Mouse (Mus musculus) C2C12 (cell line): ENCODE results near the gene Igsf23. TPM values are rescaled to one million over a fixed set of nuclear protein-coding genes. Genes with fewer than 3 reads are reported as not detected.
"Not testable (repeated sequence)": the region's sequence is repeated elsewhere in the genome, so short reads cannot be mapped to it uniquely, and the experiment has no call there.

ENCODE experiments used
- H3K27me3 ChIP-seq: one replicate; pipeline ENCODE4 v1.6.1; 2011; ENCODE audit not compliant: control insufficient read depth, insufficient read depth, insufficient read length
- H3K36me3 ChIP-seq: one replicate; pipeline ENCODE4 v1.6.1; 2011; ENCODE audit not compliant: control insufficient read depth, insufficient read depth
- H3K4me3 ChIP-seq: one replicate; pipeline ENCODE4 v1.5.1; 2011; ENCODE audit warnings: mild to moderate bottlenecking, control low read depth; ENCODE audit not compliant: poor library complexity, insufficient read depth, severe bottlenecking
- H3K79me2 ChIP-seq: one replicate; pipeline ENCODE4 v1.6.1; 2011; ENCODE audit not compliant: control insufficient read depth, insufficient read depth
- H3K79me3 ChIP-seq: one replicate; pipeline ENCODE4 v1.6.1; 2011; ENCODE audit warnings: low read depth, control low read depth
- H3ac ChIP-seq: one replicate; pipeline ENCODE3; 2011; ENCODE audit warnings: low read depth; ENCODE audit not compliant: control insufficient read depth, insufficient read length
- CEBPB ChIP-seq: IDR thresholded peaks from one replicate; pipeline ENCODE4 v1.6.1; 2011; ENCODE audit warnings: low read depth, mild to moderate bottlenecking, control low read depth, moderate library complexity
- CTCF ChIP-seq: IDR thresholded peaks from one replicate; pipeline ENCODE4 v1.5.1; 2011; ENCODE audit not compliant: control insufficient read depth, insufficient read depth, insufficient read length
- FOSL1 ChIP-seq: IDR thresholded peaks from one replicate; pipeline ENCODE4 v1.8.0; 2011; ENCODE audit warnings: mild to moderate bottlenecking, low read length; ENCODE audit not compliant: poor library complexity, insufficient read depth, severe bottlenecking
- MAX ChIP-seq: IDR thresholded peaks from one replicate; pipeline ENCODE4 v1.6.1; 2011; ENCODE audit warnings: mild to moderate bottlenecking, control low read depth
- MYOD1 ChIP-seq: IDR thresholded peaks from one replicate; pipeline ENCODE4 v1.6.1; 2011; ENCODE audit warnings: low read depth; ENCODE audit not compliant: control insufficient read depth, insufficient read length
- MYOG ChIP-seq: IDR thresholded peaks from one replicate; pipeline ENCODE4 v1.6.1; 2011; ENCODE audit not compliant: control insufficient read depth, insufficient read length; ENCODE audit errors: extremely low read depth
- USF1 ChIP-seq: IDR thresholded peaks from one replicate; pipeline ENCODE4 v1.6.1; 2011; ENCODE audit warnings: low read depth, mild to moderate bottlenecking, control low read depth, moderate library complexity
- long read RNA-seq, 2 experiments: library from polyadenylated mRNA; unstranded; transcript quantifications; one replicate each; pipeline ENCODE4 v2.0.0; 2019 to 2020
- polyA plus RNA-seq: library from polyadenylated mRNA; unstranded; fragments of >200 nt; fragmentation: generic; extraction: Trizol; gene quantifications from one replicate; pipeline ENCODE4 v1.2.1, GENCODE M21; 2012; ENCODE audit warnings: missing spikeins

Gene Igsf23
- polyA plus RNA-seq: 0.06 TPM
- long read RNA-seq, experiment 1, partial matches to known transcripts: 0 of 1 reads
- long read RNA-seq, experiment 1, other reads (novel, unspliced or antisense): 1 of 1 reads
- long read RNA-seq, experiment 2: 0 reads

- no peak within 1 kb of the TSS for H3K4me3 ChIP-seq
- no peaks in the 10 kb centered on the region for H3K27me3 ChIP-seq
- TF ChIP-seq USF1 (no peak), CTCF (no peak), MYOD1 (no peak), CEBPB (no peak), FOSL1 (no peak), MYOG (no peak), MAX (no peak)
- no peaks in the 10 kb centered on the region for H3K36me3 ChIP-seq
- no peaks in the 10 kb centered on the region for H3K79me3 ChIP-seq
- H3K79me2 ChIP-seq: no peaks in the 10 kb centered on the region
- H3ac ChIP-seq: no peak within 1 kb of the TSS
Observed at GRCm38 (mm10) chr7:19950589-19950988, at the start of gene Igsf23. Igsf23 (minus strand) TSS chr7:19950756.

DNA sequence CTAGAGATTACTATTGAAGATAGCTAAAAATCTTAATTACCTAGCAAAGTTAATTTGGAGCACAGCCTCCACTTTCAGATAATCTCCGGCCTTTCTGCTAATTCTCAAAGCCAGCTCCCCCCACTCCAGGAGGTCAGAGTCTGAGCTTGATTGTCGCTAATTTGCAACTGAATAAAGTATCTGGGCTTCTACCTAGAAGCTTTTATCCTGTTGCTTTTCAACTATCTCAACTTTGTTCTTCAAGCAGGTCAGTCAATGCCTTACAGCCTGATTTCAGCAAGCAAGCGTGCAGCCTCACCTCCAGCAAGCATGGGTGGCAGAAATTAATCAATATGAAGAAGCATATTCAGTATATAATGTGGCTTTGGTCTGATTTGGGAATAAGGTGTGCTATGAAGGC is 46.2 kb upstream of the Igsf23 start:
- H3K27me3 ChIP-seq, H3K79me3 ChIP-seq, H3K79me2 ChIP-seq, H3ac ChIP-seq, H3K4me3 ChIP-seq, H3K36me3 ChIP-seq: not testable (repeated sequence)

- not testable (repeated sequence) for H3K36me3 ChIP-seq, H3K79me3 ChIP-seq, H3K4me3 ChIP-seq, H3ac ChIP-seq, H3K27me3 ChIP-seq, H3K79me2 ChIP-seq
Observed at GRCm38 (mm10) chr7:19991165-19991564, 40.6 kb upstream of the Igsf23 start, which contains the start of gene Nlrp9b. Nlrp9b (plus strand) TSS chr7:19991465.

DNA sequence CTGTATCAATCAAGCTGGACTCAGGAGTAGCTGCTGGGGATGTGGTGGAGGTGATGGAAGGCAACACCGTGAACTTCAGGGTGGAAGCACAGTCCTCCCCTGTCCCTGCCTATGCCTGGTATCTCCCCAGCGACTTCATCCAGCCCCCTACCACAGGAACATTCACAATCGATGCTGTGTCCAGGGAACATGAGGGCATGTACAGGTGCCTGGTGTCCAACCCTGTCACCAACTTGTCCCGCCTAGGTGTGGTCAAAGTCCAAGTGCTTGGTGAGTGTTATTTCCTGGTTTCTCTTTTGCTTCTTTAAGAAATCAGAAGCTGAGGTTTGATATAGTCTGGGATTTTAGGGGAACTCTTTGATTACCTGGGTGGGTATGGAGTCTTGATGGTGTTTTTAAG is 21.0 kb upstream of the Igsf23 start:
- Histone ChIP-seq H3ac (no peak overlapping the region), H3K79me2 (no peaks in the 10 kb centered on the region), H3K27me3 (no peaks in the 10 kb centered on the region), H3K79me3 (no peaks in the 10 kb centered on the region), H3K36me3 (no peaks in the 10 kb centered on the region), H3K4me3 (no peak overlapping the region)
- TF ChIP-seq FOSL1: no peak
- TF ChIP-seq MYOD1: no peak
- no peak for TF ChIP-seq MAX
- TF ChIP-seq MYOG: no peak
- no peak for TF ChIP-seq USF1
- no peak for TF ChIP-seq CEBPB
- TF ChIP-seq CTCF: no peak

- H3K4me3 ChIP-seq: no peak overlapping the region
- H3ac ChIP-seq: no peak overlapping the region
- no peak for TF ChIP-seq FOSL1
- TF ChIP-seq CTCF: no peak
- H3K36me3 ChIP-seq: no peaks in the 10 kb centered on the region
- no peaks in the 10 kb centered on the region for H3K79me2 ChIP-seq
- no peaks in the 10 kb centered on the region for H3K79me3 ChIP-seq
- H3K27me3 ChIP-seq: peaks cover 2% of the 10 kb centered on the region
Observed at GRCm38 (mm10) chr7:19970196-19970595, 19.6 kb upstream of the Igsf23 start.

GRCm38 (mm10) chr7:19969541-19970090 is 19.1 kb upstream of the Igsf23 start:
- Histone ChIP-seq H3K27me3 (peaks cover 3% of the 10 kb centered on the region), H3K4me3 (no peak overlapping the region), H3K36me3 (no peaks in the 10 kb centered on the region), H3ac (no peak overlapping the region), H3K79me2 (no peaks in the 10 kb centered on the region), H3K79me3 (no peaks in the 10 kb centered on the region)
- TF ChIP-seq MAX: no peak
- TF ChIP-seq USF1: no peak
- no peak for TF ChIP-seq CTCF
- no peak for TF ChIP-seq CEBPB
- no peak for TF ChIP-seq FOSL1
- TF ChIP-seq MYOD1: no peak
- TF ChIP-seq MYOG: no peak
